Mouse (Mus musculus) left cerebral cortex, postnatal 14 days (tissue): Measurements from ENCODE around the gene Ctnnb1. TPM values are rescaled to one million over a fixed set of nuclear protein-coding genes. Genes with fewer than 3 reads are reported as not detected.

Source experiments
- DNase-seq, 2 experiments: peaks; one replicate each; pipeline ENCODE4 v3.0.0; 2021 to 2022; ENCODE audit warnings: low spot score in 2 of 2, mixed read lengths in 1 of 2
- intact Hi-C: fragments of 180-260 bp; cut with DNase I; formaldehyde crosslinking; loops from one replicate; pipeline ENCODE4 v1.15.1; 2025
- total RNA-seq, 2 experiments: library from RNA; stranded (reverse); gene quantifications; 2 replicates each; pipeline ENCODE4 v1.2.3; 2021

Ctnnb1 gene
- total RNA-seq, 2 experiments from 2014 or later, result 615 to 674 TPM

GRCm38 (mm10) chr9:120951947-120952346 lies 22.9 kb downstream of the Ctnnb1 start:
- DNase-seq, result no peak
- intact Hi-C loops, result no loop called here

DNA sequence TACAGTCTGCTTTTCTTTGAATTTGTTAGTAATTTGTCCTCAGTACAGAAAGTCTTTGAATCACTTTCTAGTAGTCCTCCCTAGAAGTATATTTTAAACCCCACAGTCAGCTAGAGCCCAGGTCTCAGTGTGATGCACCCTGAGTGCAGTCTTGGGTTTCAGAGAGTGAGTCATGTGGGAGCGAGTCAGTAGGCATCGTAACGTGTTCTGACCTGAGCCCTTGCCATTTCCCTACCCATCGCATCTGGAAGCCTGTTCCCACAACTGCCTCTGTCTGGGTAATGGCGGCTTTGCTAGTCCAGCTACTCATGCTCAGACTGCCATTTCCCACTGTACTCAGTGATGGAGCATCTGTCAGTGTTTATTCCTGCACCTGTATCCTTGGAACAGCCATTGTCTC lies 29.0 kb downstream of the Ctnnb1 start:
- intact Hi-C loops, result no loop called here
- DNase-seq, result no peak

DNA sequence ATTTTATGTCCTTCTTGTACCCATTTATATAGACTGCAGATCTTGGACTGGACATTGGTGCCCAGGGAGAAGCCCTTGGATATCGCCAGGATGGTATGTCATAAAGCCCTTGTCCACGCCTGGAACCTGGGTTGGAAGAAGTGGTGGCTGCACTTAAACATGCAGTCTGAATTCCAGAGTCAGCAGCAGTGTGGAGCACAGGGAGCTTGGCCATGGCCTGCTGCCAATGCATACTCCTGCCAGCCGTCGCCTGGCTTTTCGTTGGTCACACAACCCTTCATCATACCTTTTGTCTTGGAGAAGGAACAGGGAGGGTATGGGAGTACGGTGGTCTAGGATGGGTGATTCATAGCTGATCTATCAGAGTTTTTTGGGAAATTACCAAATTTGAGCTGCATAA lies 29.5 kb downstream of the Ctnnb1 start:
- intact Hi-C loops, result no loop called here

DNA sequence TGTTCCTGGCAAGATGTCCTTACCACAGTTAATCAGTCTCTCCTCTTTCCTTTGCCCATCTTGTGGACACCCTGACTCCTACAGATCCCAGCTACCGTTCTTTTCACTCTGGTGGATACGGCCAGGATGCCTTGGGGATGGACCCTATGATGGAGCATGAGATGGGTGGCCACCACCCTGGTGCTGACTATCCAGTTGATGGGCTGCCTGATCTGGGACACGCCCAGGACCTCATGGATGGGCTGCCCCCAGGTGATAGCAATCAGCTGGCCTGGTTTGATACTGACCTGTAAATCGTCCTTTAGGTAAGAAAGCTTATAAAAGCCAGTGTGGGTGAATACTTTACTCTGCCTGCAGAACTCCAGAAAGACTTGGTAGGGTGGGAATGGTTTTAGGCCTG lies 30.2 kb downstream of the Ctnnb1 start:
- intact Hi-C loops, result no loop called here
- DNase-seq, result no peak

More for the DNA sequence above, 29.5 kb downstream of the Ctnnb1 start:
- no peak for DNase-seq

DNA sequence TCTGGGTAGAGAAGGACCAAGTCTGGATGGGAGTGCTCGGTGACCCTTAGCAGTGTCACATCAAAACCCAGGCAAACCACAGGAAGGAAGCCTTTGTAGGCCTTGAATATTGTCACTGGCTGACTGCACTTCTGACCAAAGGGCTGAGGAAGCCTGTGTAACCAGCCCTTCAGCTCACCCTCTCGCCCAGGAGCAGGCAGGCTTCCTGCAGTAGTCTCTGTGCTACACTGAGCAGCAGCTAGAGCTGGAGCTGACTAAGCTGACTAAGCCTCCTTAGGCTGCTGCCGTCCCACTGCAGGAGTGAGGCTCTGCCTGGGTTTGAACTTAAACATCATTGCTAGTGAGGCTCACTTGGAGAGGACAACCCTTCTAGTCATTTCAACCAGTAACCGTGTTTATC lies 31.6 kb downstream of the Ctnnb1 start:
- intact Hi-C loops, result no loop called here
- DNase-seq, result no peak

DNA sequence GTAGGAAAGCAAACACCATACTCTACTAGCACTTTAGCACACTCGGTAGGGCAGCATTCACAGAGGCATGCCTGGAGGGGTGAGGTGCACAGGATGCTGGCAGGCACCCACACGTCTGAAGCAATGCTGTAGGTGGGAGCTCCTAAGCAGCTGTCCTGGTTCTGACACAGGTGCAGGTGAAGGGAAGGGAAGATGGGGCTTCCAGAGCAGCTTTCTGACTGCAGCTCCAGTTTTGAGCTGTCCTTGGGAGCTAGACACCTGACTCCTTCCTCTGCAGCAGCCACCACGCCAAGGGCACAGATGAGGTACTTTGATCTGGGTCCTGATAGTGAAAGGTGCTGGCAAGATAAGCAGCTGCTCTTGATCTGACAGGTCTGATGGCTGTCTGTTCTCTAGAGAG lies 32.5 kb downstream of the Ctnnb1 start:
- intact Hi-C loops, result no loop called here
- no peak for DNase-seq

DNA sequence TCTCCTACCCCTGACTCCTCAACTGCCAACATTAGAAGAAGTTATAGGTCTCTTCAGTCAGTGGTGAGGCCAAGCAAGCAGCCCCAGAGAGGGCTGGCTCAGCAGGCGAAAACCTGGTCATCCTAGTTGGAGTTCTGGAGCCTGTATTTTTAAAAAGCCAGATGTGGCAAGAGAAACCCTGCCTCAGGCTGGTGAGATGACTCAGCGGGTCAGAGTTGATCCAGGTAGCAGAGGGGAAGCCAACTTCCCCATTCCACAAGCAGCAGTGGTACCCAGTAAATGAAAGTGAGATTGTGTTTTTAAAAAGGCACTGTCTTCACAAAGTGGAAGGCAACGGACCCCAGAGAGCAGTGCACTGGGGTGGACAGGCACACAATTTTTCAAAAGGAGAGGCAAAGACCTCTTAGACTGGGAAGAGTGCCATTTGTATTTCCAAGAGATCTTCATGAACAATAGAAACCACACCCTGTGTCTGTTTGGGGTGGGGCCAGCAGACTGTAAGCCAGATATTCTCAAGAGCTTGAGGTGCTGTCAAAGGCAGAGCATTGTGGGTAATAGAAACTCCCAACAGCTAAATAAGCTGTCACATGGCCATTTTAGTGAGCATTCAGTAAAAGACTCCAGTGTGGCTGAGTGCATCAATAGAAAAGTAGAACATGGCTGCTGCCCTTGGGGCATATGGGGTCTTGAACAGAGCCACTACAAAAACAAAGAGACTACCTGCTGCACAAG lies 33.1 kb downstream of the Ctnnb1 start:
- no peak for DNase-seq
- intact Hi-C loops, result no loop called here

GRCm38 (mm10) chr9:120963104-120963503 lies 34.1 kb downstream of the Ctnnb1 start:
- DNase-seq, result no peak
- intact Hi-C loops, result no loop called here

- intact Hi-C loops, result no loop called here
- no peak for DNase-seq
Observed at GRCm38 (mm10) chr9:120963720-120964119, 34.7 kb downstream of the Ctnnb1 start.

GRCm38 (mm10) chr9:120964224-120964623 lies 35.2 kb downstream of the Ctnnb1 start:
- DNase-seq, result no peak
- intact Hi-C loops, result no loop called here

DNA sequence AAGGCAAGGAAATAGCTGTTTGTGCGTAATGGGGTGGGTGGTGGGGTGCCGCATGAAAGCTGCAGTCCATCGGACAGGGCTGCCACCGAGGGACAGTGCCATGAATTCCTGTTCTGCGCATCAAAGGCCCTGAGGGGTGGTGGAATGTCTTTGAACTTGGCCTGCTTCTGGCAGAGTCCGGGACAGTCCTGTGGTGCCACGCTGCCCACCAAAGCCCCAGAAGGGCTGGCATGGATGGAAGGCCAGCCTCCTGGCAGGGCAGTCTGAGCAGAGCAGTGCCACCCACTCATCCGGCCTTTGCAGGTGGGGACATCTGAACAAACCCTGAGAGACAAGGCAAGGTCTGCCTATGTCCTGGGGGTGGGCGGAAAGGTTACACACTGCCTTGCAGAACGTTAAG lies 36.0 kb downstream of the Ctnnb1 start:
- intact Hi-C loops, result no loop called here
- DNase-seq, result no peak

DNA sequence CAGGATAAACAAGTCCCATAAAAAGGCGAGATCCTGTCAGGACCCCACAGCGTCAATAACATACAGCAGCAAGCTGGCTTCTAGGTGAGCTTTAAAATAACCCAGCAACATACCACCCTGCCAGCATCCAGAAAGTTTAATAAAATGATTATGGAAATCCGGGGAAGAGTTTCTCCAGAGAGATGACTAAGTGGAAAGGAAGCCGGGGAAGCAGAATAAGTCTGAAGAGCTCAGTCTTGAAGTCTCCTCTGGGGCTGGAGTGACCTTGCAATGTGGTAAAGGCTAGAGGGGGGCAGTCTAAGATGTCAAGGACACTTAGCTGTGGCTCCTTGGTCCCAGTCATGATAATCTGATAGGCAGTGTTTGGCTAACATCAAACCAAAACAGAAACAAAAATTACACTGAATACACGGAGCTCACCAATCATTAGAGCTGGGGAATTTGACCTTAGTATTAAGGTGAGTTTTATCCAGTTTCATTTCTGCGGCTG lies 44.1 kb downstream of the Ctnnb1 start:
- DNase-seq, result no peak
- intact Hi-C loops, result no loop called here

- intact Hi-C loops, result no loop called here
- no peak for DNase-seq
Observed at GRCm38 (mm10) chr9:120974209-120974608, 45.2 kb downstream of the Ctnnb1 start.

GRCm38 (mm10) chr9:120976158-120976557 lies 47.1 kb downstream of the Ctnnb1 start:
- peak in 1 of 2 experiments; percentile 67 for DNase-seq
- intact Hi-C loops, result no loop called here

- DNase-seq, result no peak
- intact Hi-C loops, result no loop called here
Observed at GRCm38 (mm10) chr9:120976856-120977255, 47.8 kb downstream of the Ctnnb1 start.

DNA sequence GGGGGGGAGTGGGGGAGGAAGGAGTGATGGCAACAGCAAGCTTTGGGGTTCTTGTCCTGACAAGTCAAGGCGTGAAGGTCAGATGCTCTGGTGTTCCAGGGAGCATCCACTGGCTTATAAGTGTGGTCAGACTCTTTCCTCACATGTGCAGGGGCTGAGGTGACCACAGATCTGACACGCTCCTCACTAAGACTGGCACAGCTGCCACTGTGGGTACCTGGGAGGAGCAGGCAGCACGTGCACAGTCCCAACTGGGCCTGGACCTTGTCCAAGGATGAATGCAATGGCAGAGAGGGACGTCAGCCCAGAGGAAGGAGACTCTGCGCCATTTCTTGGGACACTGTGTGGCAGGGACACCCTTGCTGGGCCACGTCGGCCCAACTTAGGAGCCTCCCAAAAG lies 52.8 kb downstream of the Ctnnb1 start:
- intact Hi-C loops, result no loop called here
- no peak for DNase-seq

DNA sequence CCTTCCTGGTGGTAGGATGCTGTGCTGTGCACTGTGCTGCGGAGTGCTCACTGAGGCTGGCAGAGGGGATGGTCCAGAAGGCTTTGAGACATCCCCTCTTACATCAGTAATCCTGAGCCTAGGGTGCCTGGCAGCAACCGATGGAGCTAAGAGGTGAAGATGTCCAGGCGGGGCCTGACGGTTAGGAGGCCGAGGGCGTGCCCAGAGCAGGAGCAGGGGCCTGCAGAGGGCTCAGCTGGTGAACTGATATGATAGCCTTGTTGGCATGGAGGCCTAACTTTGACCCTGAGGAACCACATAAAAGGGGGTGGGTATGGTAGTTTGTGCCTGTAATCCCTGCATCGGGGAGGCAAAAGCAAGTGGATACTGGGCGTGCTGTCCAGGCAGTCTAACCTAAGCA lies 54.8 kb downstream of the Ctnnb1 start:
- intact Hi-C loops, result no loop called here
- no peak for DNase-seq

- intact Hi-C loops, result no loop called here
- DNase-seq, result no peak
Observed at GRCm38 (mm10) chr9:120984509-120984908, 55.5 kb downstream of the Ctnnb1 start.

- no peak for DNase-seq
- intact Hi-C loops, result no loop called here
Observed at GRCm38 (mm10) chr9:120985009-120985408, 56.0 kb downstream of the Ctnnb1 start.

DNA sequence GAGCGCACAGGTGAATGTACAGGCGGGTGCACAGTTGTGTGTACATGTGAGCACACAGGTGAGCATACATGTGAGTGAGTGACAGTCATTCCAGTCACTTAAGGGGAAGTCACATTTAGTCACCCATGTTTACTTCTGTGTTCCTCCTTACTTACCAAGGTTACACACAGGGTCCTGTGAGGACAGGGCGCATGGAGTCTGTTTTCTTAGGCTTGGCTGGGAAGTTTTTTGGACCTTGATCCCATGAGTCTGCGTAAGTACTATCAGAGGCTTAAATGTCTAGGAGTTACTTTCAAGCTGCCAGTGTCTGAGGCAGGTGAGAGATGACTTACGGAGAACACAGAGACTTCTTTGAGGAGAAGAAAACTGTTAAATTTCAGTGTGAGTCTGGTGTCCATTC lies 56.5 kb downstream of the Ctnnb1 start:
- DNase-seq, result no peak
- intact Hi-C loops, result no loop called here

DNA sequence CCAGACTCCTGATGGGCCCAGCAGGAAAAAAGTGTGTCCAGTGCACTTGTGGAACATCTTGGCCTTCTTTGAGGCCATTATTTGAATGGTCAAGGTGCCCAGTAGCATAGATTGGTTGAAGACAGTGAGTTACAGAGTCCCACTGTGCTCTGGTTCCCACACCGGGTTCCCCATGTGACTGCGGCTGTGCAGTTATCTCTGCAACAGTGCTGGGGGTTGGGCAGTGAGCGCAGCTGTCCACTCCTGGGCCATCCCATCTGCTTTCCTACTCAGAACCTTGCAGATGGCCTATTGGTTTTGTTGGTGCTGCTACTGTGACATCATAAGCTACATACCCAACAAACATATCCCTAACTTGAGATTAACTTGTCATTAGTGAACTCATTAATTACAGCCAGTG lies 57.2 kb downstream of the Ctnnb1 start:
- DNase-seq, result no peak
- intact Hi-C loops, result no loop called here

DNA sequence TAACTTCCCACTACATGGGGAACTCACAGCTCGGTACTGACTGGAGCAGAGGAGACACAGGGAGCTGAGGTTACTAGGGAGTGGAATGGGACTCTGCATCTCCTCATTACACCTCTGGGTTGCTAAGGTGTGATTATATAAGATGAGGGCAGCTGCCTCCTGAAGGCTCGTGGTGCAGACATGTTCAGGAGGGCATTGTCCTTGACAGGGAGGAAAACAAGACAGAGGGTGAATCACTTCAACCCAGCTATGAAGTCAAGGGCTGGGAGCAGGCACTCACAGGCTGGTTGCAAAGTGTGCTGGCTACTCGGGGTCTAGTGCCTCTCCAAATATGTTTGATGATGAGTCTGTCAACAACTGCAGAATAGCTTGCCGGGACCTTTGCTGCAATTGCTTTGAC lies 58.0 kb downstream of the Ctnnb1 start:
- no peak for DNase-seq
- intact Hi-C loops, result no loop called here
